Mouse (Mus musculus) G1E (cell line): ENCODE measurements around the gene Cubn. TPM values are rescaled to one million over a fixed set of nuclear protein-coding genes. Genes with fewer than 3 reads are reported as not detected.

Experiments
- ATAC-seq: 2 replicates; pipeline ENCODE4 v1.8.0; 2016; ENCODE audit warnings: mild to moderate bottlenecking; ENCODE audit not compliant: insufficient number of reproducible peaks, poor library complexity, low FRiP score, severe bottlenecking; ENCODE audit errors: extremely low read depth
- DNase-seq: peaks from one replicate; pipeline ENCODE4 v3.0.0; 2012; ENCODE audit warnings: low spot score
- H3K27me3 ChIP-seq: 2 replicates; pipeline ENCODE4 v1.6.1; 2012; ENCODE audit warnings: mild to moderate bottlenecking, low read length, inconsistent platforms; ENCODE audit not compliant: insufficient read depth
- H3K36me3 ChIP-seq: replicated peaks from 2 replicates; pipeline ENCODE3; 2012; ENCODE audit warnings: mild to moderate bottlenecking, inconsistent platforms
- H3K4me1 ChIP-seq: 2 replicates; pipeline ENCODE4 v1.6.1; 2012; ENCODE audit warnings: low read depth, low read length, inconsistent platforms, mixed read lengths; ENCODE audit not compliant: insufficient read depth
- H3K4me3 ChIP-seq: 2 replicates; pipeline ENCODE4 v1.5.1; 2012; ENCODE audit warnings: low read depth, mild to moderate bottlenecking, inconsistent platforms, low read length, moderate library complexity, mixed read lengths
- H3K9me3 ChIP-seq: replicated peaks from 2 replicates; pipeline ENCODE4 v1.6.1; 2012; ENCODE audit warnings: inconsistent platforms
- CTCF ChIP-seq: IDR thresholded peaks from 2 replicates; pipeline ENCODE4 v1.5.1; 2012; ENCODE audit warnings: low read depth, low read length, inconsistent platforms, mixed read lengths
- GATA1 ChIP-seq: IDR thresholded peaks from 2 replicates; pipeline ENCODE4 v1.6.1; 2012; ENCODE audit warnings: borderline replicate concordance, low read length, inconsistent platforms, mixed read lengths
- GATA2 ChIP-seq: IDR thresholded peaks from 2 replicates; pipeline ENCODE4 v1.6.1; 2012; ENCODE audit warnings: low read depth, low read length, inconsistent platforms, borderline replicate concordance
- POLR2AphosphoS5 ChIP-seq: IDR thresholded peaks from 2 replicates; pipeline ENCODE4 v1.6.1; 2012; ENCODE audit warnings: low read depth, low read length, inconsistent platforms; ENCODE audit not compliant: insufficient replicate concordance
- TAL1 ChIP-seq: conservative IDR thresholded peaks from 2 replicates; pipeline ENCODE4 v1.6.1; 2012; ENCODE audit warnings: low read depth, low read length, inconsistent platforms, mixed read lengths
- polyA plus RNA-seq: library from polyadenylated mRNA; stranded (reverse); fragments of >175 nt; gene quantifications from 2 replicates; pipeline ENCODE4 v1.2.3, GENCODE M21; 2012
- total RNA-seq, 2 experiments: library from RNA; stranded (forward) in 1 of 2; stranded (reverse) in 1 of 2; fragments of 200-1000 nt in 1 of 2; fragments of >200 nt in 1 of 2; fragmentation: Nextera tagmentation in 1 of 2; gene quantifications; 2 replicates each; pipeline ENCODE4 v1.2.3; 2014 to 2017

Cubn gene
- total and polyA plus RNA-seq, 3 experiments = 0.16 TPM; not detected in 2

GRCm38 (mm10) chr2:13372825-13373224 lies 118.8 kb downstream of the Cubn start:
- TF ChIP-seq GATA2 (no peak), POLR2AphosphoS5 (no peak), GATA1 (no peak), TAL1 (no peak), CTCF (no peak)
- H3K9me3 ChIP-seq = no peaks in the 10 kb centered on the region
- ATAC-seq = no peak

GRCm38 (mm10) chr2:13372256-13372824 lies 119.3 kb downstream of the Cubn start:
- Histone ChIP-seq H3K27me3 (no peaks in the 10 kb centered on the region), H3K4me1 (peaks cover 22% of the 10 kb centered on the region), H3K9me3 (no peaks in the 10 kb centered on the region), H3K36me3 (no peaks in the 10 kb centered on the region), H3K4me3 (no peak overlapping the region; the same call in 1 of the 2 replicates)
- DNase-seq (no peak), ATAC-seq (no peak; the same call in 1 of the 2 replicates)
- TF ChIP-seq GATA2 (no peak), TAL1 (no peak), CTCF (no peak), GATA1 (no peak), POLR2AphosphoS5 (no peak)

More at GRCm38 (mm10) chr2:13372825-13373224, 118.8 kb downstream of the Cubn start:
- DNase-seq = no peak
- H3K4me1 ChIP-seq = peaks cover 22% of the 10 kb centered on the region
- no peaks in the 10 kb centered on the region for H3K27me3 ChIP-seq
- no peak overlapping the region for H3K4me3 ChIP-seq
- no peaks in the 10 kb centered on the region for H3K36me3 ChIP-seq

- no peaks in the 10 kb centered on the region for H3K9me3 ChIP-seq
- H3K36me3 ChIP-seq = no peaks in the 10 kb centered on the region
- TF ChIP-seq GATA1 = no peak
- no peak for TF ChIP-seq CTCF
- TF ChIP-seq GATA2 = no peak
- TF ChIP-seq POLR2AphosphoS5 = no peak
- TF ChIP-seq TAL1 = no peak
- H3K27me3 ChIP-seq = no peaks in the 10 kb centered on the region
- H3K4me3 ChIP-seq = no peak overlapping the region; the same call in 1 of the 2 replicates
- ATAC-seq (no peak), DNase-seq (no peak)
- peaks cover 22% of the 10 kb centered on the region for H3K4me1 ChIP-seq
These were observed 119.8 kb downstream of the Cubn start for GRCm38 (mm10) chr2:13371797-13372170.

- H3K4me3 ChIP-seq = no peak overlapping the region
- H3K36me3 ChIP-seq = no peaks in the 10 kb centered on the region
- no peak for TF ChIP-seq POLR2AphosphoS5
- TF ChIP-seq TAL1 = no peak
- TF ChIP-seq GATA1 = no peak
- no peak for TF ChIP-seq CTCF
- TF ChIP-seq GATA2 = no peak
- peaks cover 22% of the 10 kb centered on the region for H3K4me1 ChIP-seq
- ATAC-seq = no peak
- DNase-seq = no peak
- H3K9me3 ChIP-seq = no peaks in the 10 kb centered on the region
- no peaks in the 10 kb centered on the region for H3K27me3 ChIP-seq
These were observed 120.4 kb downstream of the Cubn start for GRCm38 (mm10) chr2:13371072-13371796.

- peaks cover 22% of the 10 kb centered on the region for H3K4me1 ChIP-seq
- TF ChIP-seq POLR2AphosphoS5 (no peak), TAL1 (no peak), GATA2 (no peak), GATA1 (no peak), CTCF (no peak)
- H3K4me3 ChIP-seq = no peak overlapping the region
- DNase-seq (no peak), ATAC-seq (no peak)
- H3K36me3 ChIP-seq = no peaks in the 10 kb centered on the region
- H3K27me3 ChIP-seq = no peaks in the 10 kb centered on the region
- no peaks in the 10 kb centered on the region for H3K9me3 ChIP-seq
These were observed 121.1 kb downstream of the Cubn start for GRCm38 (mm10) chr2:13370556-13370955.

GRCm38 (mm10) chr2:13368517-13368916 lies 123.1 kb downstream of the Cubn start:
- Histone ChIP-seq H3K9me3 (no peaks in the 10 kb centered on the region), H3K4me1 (peaks cover 22% of the 10 kb centered on the region), H3K4me3 (no peak overlapping the region), H3K27me3 (no peaks in the 10 kb centered on the region), H3K36me3 (no peaks in the 10 kb centered on the region)
- no peak for TF ChIP-seq POLR2AphosphoS5
- no peak for TF ChIP-seq GATA2
- no peak for TF ChIP-seq TAL1
- TF ChIP-seq CTCF = no peak
- no peak for TF ChIP-seq GATA1
- DNase-seq = no peak
- no peak for ATAC-seq
